Mouse (Mus musculus): Measurements from ENCODE around the gene Plekhm3. TPM values are rescaled to one million over a fixed set of nuclear protein-coding genes. Genes with fewer than 3 reads are reported as not detected.
A peak's percentile ranks its signal among the peaks of the same experiment; 100 is the strongest.

The Plekhm3 gene
- total RNA-seq, 2 experiments from 2014 or later, result 40.4 to 41.8 TPM

DNA sequence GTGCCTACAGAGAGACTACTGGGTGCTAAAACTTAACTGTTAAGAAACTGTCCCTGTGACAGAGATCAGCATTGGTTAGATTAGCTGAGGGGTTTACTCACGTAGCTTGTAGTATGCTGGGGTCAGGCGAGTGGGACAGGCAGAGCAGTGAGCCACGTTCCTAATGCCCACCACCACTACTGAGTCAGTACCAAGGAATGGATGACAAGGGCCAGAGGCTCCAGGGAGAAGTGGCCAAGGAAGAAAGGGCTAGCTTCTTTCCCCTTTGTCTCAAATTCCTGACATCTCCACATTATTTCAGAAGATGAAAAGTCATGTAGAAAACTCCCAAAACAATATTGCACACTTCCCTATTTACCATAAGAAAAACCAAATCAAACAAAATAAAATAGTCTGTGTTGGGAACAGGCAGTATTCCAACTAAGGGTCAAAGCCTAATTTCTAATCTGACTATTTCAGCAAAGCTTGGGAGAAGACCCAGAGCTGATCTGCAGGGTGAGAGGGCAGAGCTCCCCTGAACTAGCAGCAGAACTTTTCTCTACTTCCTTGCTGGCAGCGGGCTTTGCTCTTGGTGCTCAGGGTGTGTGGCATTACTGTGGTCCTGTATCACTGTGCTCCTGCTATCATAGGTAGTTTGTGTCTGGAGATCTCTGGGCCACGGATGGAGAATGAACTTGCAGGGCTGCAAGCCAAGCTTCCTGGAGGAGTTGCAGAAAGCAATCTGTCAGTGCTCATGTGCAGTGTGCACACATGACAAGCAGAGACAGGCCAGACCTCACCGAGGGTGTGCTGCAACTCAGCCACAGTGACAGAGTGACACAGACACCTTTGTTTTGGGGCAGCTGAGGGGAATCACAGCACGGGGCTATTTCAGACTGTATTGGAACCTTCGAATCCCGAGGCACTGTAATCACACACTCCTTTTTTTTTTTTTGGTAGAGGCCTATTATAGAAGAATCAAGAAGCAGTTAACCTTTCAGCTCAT, 165.5 kb downstream of the Plekhm3 start:
- no peak for DNase-seq (ENCODE audit: extremely low spot score in 1 of 2, low spot score in 2 of 2)
- intact Hi-C loops (cut with DNase I), result loop anchor here (2.0 kb wide), 1 partner anchor 128 kb away; no protein-coding TSS in a partner anchor
- Histone ChIP-seq H3K4me3 (no peak overlapping the region), H3K27ac (peak overlapping the region; percentile 61)
- TF ChIP-seq CTCF (IDR thresholded peaks at IDR 0.05), result no peak

- Histone ChIP-seq H3K27ac (no peak overlapping the region), H3K4me3 (no peak overlapping the region)
- intact Hi-C loops (cut with DNase I), result no loop called here
- DNase-seq (ENCODE audit: extremely low spot score in 1 of 2, low spot score in 2 of 2), result no peak
- no peak for TF ChIP-seq CTCF (IDR thresholded peaks at IDR 0.05)
Observed at GRCm38 (mm10) chr1:64787701-64788515, 168.7 kb downstream of the Plekhm3 start.

- H3K4me3 ChIP-seq, result no peak overlapping the region
- no peak for TF ChIP-seq CTCF (IDR thresholded peaks at IDR 0.05)
Observed at GRCm38 (mm10) chr1:64779863-64780262, 176.8 kb downstream of the Plekhm3 start.

DNA sequence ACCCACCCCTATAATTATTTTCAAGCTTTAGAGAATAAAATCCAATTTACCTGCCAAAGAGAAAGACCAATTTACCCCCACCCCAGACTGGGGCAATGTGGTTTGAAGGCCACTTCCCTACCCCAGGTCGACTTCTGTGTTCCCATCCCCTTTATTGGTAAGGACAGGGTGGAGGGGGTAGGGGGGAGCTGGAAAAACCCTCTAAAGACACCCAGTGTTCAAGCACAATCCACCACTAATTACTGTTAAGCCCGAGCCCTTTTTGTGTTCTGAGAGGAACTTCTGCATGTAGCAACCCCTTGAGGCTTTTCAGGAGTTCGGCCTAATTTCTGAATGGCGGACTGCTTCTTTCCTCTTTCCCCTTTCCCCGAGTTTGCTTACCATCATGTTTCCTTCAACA, 177.2 kb downstream of the Plekhm3 start:
- TF ChIP-seq CTCF (IDR thresholded peaks at IDR 0.05), result no peak
- no peak overlapping the region for H3K27ac ChIP-seq
- DNase-seq (ENCODE audit: extremely low spot score in 1 of 2, low spot score in 2 of 2), result no peak
- H3K4me3 ChIP-seq, result no peak overlapping the region
- intact Hi-C loops (cut with DNase I), result no loop called here

More at GRCm38 (mm10) chr1:64779863-64780262, 176.8 kb downstream of the Plekhm3 start:
- intact Hi-C loops (cut with DNase I), result no loop called here
- no peak overlapping the region for H3K27ac ChIP-seq
- no peak for DNase-seq (ENCODE audit: extremely low spot score in 1 of 2, low spot score in 2 of 2)

GRCm38 (mm10) chr1:64773305-64773704, 183.3 kb downstream of the Plekhm3 start:
- intact Hi-C loops (cut with DNase I), result no loop called here
- H3K27ac ChIP-seq, result no peak overlapping the region
- TF ChIP-seq CTCF (IDR thresholded peaks at IDR 0.05), result no peak

GRCm38 (mm10) chr1:64770169-64770568, 186.5 kb downstream of the Plekhm3 start:
- no peak overlapping the region for H3K4me3 ChIP-seq
- no peak for TF ChIP-seq CTCF (IDR thresholded peaks at IDR 0.05)
- no peak overlapping the region for H3K27ac ChIP-seq
- intact Hi-C loops (cut with DNase I), result no loop called here
- no peak for DNase-seq (ENCODE audit: extremely low spot score in 1 of 2, low spot score in 2 of 2)

More at GRCm38 (mm10) chr1:64773305-64773704, 183.3 kb downstream of the Plekhm3 start:
- H3K4me3 ChIP-seq, result no peak overlapping the region
- DNase-seq (ENCODE audit: extremely low spot score in 1 of 2, low spot score in 2 of 2), result no peak

DNA sequence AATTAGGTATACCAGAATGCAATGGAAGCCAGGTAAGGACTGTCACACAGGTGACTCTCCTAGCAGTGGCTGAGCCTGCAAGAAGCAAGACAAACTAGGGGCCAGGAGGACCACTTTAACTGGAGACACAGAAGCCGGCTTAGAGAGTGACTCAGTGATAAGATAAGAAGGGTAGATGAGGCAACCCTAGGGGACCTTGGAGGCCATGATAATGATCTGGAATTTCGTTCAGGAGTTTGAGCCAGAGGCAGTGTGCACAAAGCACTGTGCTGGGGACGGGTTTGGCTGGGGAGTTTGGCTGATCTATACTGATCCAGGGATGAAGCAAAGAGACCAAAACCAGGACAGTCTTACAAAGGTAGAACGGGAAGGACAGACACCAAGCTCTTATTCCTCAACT, 195.0 kb downstream of the Plekhm3 start:
- no peak for TF ChIP-seq CTCF (IDR thresholded peaks at IDR 0.05)
- no peak overlapping the region for H3K27ac ChIP-seq
- intact Hi-C loops (cut with DNase I), result no loop called here

DNA sequence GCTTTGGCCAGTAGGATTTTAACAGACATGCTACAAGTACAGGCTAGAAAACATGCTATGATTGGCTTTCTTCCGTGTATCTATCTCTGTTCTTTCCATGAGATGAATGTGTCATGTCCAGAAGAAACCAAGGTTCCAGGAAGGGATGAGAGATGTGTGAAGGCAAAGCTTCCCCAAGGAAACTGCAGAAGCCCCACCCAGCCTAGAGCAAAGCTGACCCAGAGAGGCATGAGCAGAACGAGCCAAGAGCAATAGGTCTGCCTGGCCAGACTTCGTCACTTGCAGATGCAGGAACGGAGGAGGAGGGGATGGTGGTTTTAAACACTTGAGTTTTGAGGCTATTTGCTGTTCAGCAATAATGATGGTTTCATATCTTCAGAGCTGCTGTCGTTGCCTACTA, 198.9 kb downstream of the Plekhm3 start:
- intact Hi-C loops (cut with DNase I), result no loop called here
- H3K4me3 ChIP-seq, result no peak overlapping the region
- H3K27ac ChIP-seq, result no peak overlapping the region
- no peak for DNase-seq (ENCODE audit: extremely low spot score in 1 of 2, low spot score in 2 of 2)
- TF ChIP-seq CTCF (IDR thresholded peaks at IDR 0.05), result no peak

More for the DNA sequence above, 195.0 kb downstream of the Plekhm3 start:
- no peak overlapping the region for H3K4me3 ChIP-seq
- no peak for DNase-seq (ENCODE audit: extremely low spot score in 1 of 2, low spot score in 2 of 2)

DNA sequence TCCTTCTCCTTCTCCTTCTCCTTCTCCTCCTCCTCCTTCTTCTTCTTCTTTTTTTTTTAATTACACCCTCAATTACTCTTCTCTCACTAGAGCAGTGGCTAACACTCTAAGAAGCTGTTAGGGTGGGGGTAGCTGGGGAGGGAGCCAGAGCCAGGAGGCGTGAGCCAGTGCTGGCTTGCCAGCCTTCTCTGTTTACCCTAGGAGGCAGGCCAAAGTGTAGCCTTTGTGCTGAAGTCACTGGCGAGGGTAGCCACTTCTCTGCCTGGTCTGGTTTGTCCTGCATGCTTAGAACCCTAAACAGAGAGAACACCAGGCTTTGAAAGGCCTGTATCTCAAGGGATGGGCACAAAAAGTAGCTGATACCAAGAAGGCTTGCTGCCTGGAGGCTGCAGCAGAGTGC, 199.4 kb downstream of the Plekhm3 start:
- no peak for TF ChIP-seq CTCF (IDR thresholded peaks at IDR 0.05)
- DNase-seq (ENCODE audit: extremely low spot score in 1 of 2, low spot score in 2 of 2), result no peak
- intact Hi-C loops (cut with DNase I), result no loop called here

GRCm38 (mm10) chr1:64756640-64757030, 200.0 kb downstream of the Plekhm3 start:
- no peak for DNase-seq (ENCODE audit: extremely low spot score in 1 of 2, low spot score in 2 of 2)
- H3K27ac ChIP-seq, result no peak overlapping the region
- intact Hi-C loops (cut with DNase I), result no loop called here
- TF ChIP-seq CTCF (IDR thresholded peaks at IDR 0.05), result no peak
- H3K4me3 ChIP-seq, result no peak overlapping the region

More for the DNA sequence above, 199.4 kb downstream of the Plekhm3 start:
- Histone ChIP-seq H3K4me3 (no peak overlapping the region), H3K27ac (no peak overlapping the region)

- intact Hi-C loops (cut with DNase I), result no loop called here
- no peak for DNase-seq (ENCODE audit: extremely low spot score in 1 of 2, low spot score in 2 of 2)
- Histone ChIP-seq H3K27ac (no peak overlapping the region), H3K4me3 (no peak overlapping the region)
- no peak for TF ChIP-seq CTCF (IDR thresholded peaks at IDR 0.05)
Observed at GRCm38 (mm10) chr1:64755971-64756639, 200.5 kb downstream of the Plekhm3 start.
